Mouse (Mus musculus) frontal cortex, adult (tissue): ENCODE results near the gene Upk3bl.

Source experiments
- ATAC-seq: cut with Nextera tagmentation; 2 replicates; pipeline ENCODE4 v1.9.2; 2017; ENCODE audit warnings: mild to moderate bottlenecking, moderate library complexity, mixed read lengths; ENCODE audit not compliant: low TSS enrichment

Upk3bl gene

DNA sequence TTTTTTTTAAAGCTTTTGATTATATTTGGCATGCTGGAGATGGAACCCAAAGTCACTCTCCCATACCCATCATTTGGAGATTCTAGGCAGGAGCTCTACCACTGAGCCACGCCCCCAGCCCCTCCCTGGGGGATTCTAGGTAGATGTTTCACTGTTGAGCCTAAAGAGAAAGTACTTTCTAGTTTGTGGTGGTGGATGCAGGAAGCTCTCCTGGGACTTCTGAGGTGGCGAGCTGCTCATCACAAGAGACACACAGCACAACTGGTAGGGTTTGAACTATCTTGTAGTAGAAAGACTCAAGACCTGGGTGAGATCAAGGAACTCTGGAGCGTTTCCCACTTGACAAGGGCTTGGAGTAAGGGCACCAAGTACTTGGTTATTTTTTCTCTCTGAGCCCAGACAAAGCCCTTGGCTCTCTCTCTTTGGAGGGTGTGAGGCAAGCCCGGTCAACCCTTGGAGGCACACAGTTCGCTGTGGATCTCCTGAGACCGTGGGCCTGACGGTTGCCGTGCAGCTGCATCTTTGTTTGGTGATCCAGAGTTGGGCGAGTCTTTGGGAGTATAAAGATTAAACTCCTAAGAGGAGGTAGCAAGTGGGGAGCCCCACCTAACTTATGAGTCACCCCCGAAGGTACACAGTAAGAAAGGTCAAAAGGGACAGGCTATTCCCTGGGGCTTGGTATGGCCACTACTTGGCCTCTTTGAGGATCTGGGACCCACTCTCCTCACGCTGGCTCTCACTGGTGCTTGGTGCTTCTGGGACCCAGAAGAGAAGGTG is at the start of gene Upk3bl:
Gene Upk3bl (plus strand): TSS at position 192 of the 777 bp plus-strand sequence.
- no peak for ATAC-seq

GRCm38 (mm10) chr5:136004537-136004936 is 49.8 kb upstream of the Upk3bl start:
- ATAC-seq: no peak

DNA sequence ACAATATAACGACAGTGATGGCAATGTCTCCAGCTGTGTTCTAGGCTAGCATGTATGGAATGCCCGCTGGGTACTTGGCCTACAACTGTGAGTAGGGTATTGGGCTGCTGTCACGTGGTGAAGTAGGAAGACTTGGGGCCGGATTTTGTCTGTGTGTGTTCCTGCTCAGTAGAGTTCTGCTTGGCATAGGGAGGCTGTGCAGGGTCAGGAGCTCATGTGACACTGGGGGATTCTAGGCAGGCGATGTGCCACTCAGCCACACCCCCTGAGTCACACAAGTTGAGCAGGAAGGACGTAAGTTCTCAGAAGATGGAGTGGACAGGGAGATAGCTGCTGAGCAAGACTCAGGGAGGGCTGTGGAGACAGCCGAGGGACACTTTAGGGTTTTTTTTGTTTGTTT is 46.5 kb upstream of the Upk3bl start:
- ATAC-seq: no peak

GRCm38 (mm10) chr5:136014877-136015276 is 39.4 kb upstream of the Upk3bl start:
- ATAC-seq: no peak

GRCm38 (mm10) chr5:136015586-136015985 is 38.7 kb upstream of the Upk3bl start:
- ATAC-seq: no peak

DNA sequence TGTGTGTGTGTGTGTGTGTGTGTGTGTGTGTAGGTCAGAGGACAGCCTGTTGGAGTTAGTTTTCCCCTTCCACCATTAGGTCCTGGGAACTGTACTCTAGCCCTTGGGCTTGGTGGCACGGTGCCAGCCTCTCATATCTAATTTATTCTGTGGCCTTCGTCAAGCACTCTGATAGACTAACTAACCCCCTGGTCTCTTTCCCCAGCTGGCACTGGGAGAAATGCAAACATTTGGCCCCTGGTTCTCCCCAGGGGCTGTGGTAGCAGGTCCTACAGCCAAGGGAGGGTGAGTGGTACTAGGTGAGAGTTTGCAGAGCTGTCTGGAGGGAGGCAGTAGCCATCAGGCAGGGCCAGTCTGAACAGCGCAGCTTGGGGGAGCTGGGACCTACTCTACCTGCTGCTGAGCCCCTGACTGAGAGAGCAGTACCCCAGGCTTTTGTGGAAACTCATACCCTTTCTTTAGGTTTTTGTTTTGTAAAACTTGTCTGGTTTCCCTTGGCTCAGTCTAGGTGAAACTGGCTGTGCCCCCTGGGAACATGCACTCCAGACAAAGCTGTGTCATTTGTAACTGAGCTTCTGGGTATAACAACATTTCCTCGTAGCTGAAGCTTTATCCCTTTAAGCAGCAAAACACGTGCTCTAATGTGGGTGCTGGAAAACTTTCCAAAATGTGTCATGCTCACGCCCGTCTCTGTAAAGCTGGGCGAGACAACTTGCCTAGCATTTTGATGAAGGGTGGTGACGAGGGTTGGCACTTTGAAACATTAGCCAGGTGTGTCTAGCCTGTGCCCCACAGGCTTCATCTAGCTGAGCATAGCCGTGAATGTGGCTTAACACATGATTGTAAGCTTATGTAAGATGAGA is 38.0 kb upstream of the Upk3bl start:
- ATAC-seq: no peak

- ATAC-seq: no peak
Observed at GRCm38 (mm10) chr5:136017262-136017661, 37.0 kb upstream of the Upk3bl start.

- ATAC-seq: no peak
Observed at GRCm38 (mm10) chr5:136018726-136019125, 35.6 kb upstream of the Upk3bl start.

GRCm38 (mm10) chr5:136019907-136020306 is 34.4 kb upstream of the Upk3bl start:
- ATAC-seq: no peak

- no peak for ATAC-seq
Observed at GRCm38 (mm10) chr5:136025712-136026111, 28.6 kb upstream of the Upk3bl start.

GRCm38 (mm10) chr5:136026859-136027258 is 27.4 kb upstream of the Upk3bl start:
- ATAC-seq: peak; percentile 65

DNA sequence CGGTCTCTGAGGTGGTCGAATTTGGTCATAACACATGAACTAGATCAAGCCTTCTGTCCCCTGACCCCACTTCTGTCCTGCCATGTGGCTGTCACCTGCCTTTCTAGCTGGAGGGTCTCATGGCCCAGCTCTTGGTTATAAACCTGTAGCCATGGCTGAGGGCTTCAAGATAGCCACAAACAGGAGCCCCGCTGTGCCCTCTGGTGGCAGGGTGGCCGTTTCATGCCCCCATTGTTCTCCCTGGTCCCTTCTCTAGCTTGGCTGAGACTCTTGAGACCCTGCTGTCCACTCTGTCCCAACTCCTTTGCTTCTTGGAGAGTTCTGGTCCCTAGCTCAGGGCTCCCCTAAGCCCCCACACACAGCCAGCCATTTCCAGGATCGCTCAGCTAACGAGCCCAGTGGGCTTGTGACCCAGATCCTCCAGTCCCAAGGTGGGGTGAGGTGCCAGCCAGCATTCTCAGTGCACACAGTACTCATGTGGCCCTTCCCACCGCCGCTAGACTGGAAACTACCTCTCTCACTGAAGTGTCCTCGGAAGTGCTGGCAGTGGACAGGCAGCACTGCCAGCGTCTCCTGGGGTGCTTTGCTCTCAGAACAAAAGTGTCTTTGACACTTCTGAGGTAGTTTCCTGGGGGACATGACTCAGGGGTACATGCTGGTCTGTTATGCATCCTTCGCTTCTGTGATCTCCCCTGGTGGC is 26.5 kb upstream of the Upk3bl start:
- ATAC-seq: no peak

DNA sequence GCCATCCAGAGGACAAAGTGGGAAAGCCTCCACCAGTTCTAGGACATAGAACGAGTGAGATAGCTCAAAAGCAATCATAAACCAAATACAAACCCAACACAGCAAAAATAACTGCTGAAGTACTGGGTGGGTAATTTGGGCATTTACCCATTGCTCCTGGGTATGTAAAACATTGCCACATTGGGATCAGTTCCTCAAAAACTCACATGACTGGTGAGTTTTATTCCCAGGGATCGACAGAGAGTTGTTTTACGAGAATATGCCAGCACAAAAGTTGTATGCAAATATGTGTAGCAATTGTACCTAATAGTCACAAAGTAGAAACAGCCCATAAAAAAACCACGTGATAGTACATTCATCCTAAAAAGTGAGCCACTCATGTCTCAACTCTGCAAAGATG is 19.4 kb upstream of the Upk3bl start:
- no peak for ATAC-seq

DNA sequence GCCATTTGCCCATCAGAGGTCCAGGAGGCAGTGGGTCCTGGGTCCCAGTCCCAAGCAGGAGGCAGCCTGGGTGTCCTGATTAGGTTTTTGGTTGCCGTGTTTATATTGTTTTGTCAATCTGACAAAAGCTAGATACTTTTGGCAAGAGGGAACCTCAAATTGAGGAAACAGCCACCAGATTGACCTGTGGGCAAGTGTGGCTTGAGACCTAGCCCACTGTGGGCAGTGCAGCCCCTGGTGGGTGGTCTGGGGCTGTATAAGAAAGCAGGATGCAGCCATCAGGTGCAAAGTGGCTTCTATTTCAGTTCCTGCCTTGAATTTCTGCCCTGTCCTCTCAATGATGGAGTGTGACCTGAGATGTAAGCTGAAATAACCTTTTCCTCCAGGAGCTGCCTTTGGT is 19.0 kb upstream of the Upk3bl start:
- ATAC-seq: no peak

DNA sequence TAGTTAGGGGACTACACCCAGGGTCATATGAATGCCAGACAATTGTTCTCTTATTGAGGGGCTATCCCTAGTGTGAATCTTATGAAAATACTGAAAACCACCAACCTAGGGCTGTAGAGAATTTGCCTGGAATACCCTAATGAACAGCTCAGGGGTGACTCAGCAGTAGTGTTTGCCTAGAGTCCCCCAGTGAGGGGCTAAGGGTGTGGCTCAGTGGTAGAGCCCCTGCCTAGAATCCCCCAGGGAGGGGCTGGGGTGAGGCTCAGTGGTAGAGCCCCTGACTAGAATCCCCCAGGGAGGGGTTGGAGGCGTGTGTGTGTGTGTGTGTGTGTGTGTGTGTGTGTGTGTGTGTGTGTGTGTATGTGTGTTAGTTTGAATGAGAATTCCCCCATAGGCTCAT is 17.6 kb upstream of the Upk3bl start:
- no peak for ATAC-seq

GRCm38 (mm10) chr5:136038258-136039214 is 15.8 kb upstream of the Upk3bl start, which contains the start of gene Upk3b:
Gene Upk3b (plus strand): TSS chr5:136038496.
- ATAC-seq: no peak

DNA sequence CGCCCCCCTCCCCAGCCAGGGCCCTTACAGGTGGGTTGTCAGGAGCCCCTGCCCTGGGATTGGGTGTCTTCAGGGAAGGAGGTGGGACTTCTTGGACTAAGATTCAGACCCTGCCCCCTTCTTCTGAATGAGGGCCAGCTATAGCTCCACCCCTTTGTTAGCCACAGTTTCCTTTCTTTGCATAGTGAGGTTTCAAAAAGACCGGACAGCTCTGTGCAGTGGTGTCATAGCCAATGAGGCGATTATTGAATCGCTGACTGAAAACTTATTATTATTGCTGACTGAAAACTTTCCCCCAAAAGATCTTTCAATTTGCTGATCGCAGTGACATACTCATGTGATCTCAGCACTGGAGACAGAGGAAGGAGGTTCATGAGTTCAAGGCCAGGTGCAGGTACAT is 14.1 kb upstream of the Upk3bl start:
- ATAC-seq: no peak

GRCm38 (mm10) chr5:136041260-136041659 is 13.0 kb upstream of the Upk3bl start:
- ATAC-seq: no peak

DNA sequence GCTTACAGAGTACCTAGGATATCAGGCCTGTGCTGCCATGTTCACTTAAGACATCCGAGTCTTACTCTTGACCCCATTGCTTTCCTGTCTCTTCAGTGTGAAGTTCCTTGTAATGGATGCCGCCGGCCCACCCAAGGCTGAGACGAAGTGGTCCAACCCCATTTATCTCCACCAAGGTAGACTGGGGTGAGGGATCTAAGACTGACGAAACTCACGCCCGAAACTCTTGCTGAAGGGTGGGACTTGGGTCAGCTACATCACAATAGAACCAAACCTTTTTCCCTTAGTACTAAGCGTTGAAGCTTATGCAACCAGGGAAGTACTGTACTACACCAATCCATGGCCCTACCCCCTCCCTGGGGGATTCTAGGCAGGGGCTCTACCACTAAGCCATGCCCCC is 12.6 kb upstream of the Upk3bl start:
- no peak for ATAC-seq

- no peak for ATAC-seq
Observed at GRCm38 (mm10) chr5:136044865-136045264, 9.4 kb upstream of the Upk3bl start.

GRCm38 (mm10) chr5:136045408-136045807 is 8.9 kb upstream of the Upk3bl start:
- no peak for ATAC-seq
